Mouse (Mus musculus): ENCODE measurements around the gene Zbtb16. TPM values are rescaled to one million over a fixed set of nuclear protein-coding genes. Genes with fewer than 3 reads are reported as not detected.

Gene Zbtb16
- polyA plus RNA-seq, 1 experiment from 2014 or later, result 2.0 TPM

- peaks cover 16% of the 10 kb centered on the region for H3K4me1 ChIP-seq (replicated peaks)
- no peak overlapping the region for H3K4me3 ChIP-seq (replicated peaks)
- 65% methylated on average over 13 of the region's 13 CpGs for WGBS
- H3K4me2 ChIP-seq (replicated peaks), result no peak overlapping the region
- no peak overlapping the region for H3K27ac ChIP-seq
- no peaks in the 10 kb centered on the region for H3K36me3 ChIP-seq
- no peak overlapping the region for H3K9ac ChIP-seq
- no peak for ATAC-seq
- no peaks in the 10 kb centered on the region for H3K27me3 ChIP-seq (replicated peaks)
- H3K9me3 ChIP-seq, result no peaks in the 10 kb centered on the region
These were observed 91.1 kb downstream of the Zbtb16 start for GRCm38 (mm10) chr9:48744916-48745315.

DNA sequence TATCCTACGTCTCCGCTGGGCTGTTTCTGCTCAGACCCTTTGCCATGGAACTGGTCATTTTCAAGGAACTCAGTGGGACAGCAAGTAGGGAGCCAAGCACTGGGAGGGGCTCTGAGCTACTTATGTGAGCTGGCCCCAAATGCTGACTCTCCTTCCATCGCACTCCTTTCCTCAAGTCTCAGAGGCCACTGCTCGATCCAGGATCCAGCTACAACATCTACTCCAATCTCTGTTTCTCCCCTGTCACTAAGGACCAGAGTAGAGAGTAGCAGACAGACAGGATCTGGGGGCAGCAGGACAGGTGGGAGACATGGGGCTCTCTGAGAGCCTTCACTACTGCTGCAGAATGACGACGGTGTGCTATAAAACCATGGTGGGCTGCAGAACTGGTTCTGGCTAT is 91.6 kb downstream of the Zbtb16 start:
- Histone ChIP-seq H3K9me3 (no peaks in the 10 kb centered on the region), H3K27me3 (replicated peaks) (no peaks in the 10 kb centered on the region), H3K4me3 (replicated peaks) (no peak overlapping the region), H3K36me3 (no peaks in the 10 kb centered on the region), H3K9ac (no peak overlapping the region), H3K27ac (no peak overlapping the region), H3K4me1 (replicated peaks) (peaks cover 20% of the 10 kb centered on the region), H3K4me2 (replicated peaks) (no peak overlapping the region)
- ATAC-seq, result no peak
- 89% methylated on average over 6 of the region's 6 CpGs for WGBS

DNA sequence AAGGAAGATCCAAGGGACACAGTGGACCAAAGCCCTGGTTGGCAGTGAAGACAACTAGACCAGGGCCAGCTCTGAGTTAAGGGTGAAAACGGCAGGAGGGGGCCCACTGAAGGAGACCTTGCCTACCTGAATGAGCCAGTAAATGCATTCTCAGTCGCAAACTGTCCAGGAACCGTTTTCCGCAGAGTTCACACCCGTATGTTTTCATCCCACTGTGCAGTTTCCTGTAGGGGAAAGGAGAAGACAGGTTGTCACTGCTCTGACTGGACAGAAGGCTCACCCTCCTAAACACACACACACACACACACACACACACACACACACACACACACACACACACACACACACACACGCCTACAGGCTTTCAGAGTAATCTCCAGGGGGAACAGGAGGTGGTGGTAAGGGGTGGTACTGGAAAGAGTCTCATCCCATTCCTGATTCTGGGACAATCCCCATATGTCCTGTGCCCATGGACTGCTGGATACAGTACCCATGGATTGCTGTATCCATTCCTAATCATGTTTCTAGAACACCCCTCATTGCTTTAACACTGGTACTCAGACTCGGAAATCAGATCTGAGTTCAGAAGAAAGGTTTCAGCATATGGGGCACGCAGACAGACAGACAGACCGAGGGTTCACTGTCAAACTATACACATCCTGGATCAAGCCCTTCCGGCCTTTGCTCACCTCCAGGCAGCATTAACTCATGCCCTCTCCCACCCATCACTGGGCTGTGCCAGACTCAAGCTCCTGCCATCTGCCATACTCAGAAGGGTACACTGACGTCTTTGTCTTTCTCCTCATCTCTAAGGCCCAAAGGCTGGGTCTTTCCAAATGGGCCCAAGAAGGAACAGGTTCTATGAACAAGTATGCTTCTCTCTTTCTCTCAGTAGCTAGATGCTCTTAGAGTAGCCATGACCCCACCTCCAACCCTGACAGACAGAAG is 92.4 kb downstream of the Zbtb16 start:
- no peaks in the 10 kb centered on the region for H3K36me3 ChIP-seq
- ATAC-seq, result no peak
- no peaks in the 10 kb centered on the region for H3K9me3 ChIP-seq
- H3K27ac ChIP-seq, result no peak overlapping the region
- H3K27me3 ChIP-seq (replicated peaks), result no peaks in the 10 kb centered on the region
- peaks cover 24% of the 10 kb centered on the region for H3K4me1 ChIP-seq (replicated peaks)
- H3K9ac ChIP-seq, result no peak overlapping the region
- H3K4me2 ChIP-seq (replicated peaks), result no peak overlapping the region
- 89% methylated on average over 11 of the region's 11 CpGs for whole genome bisulfite sequencing
- H3K4me3 ChIP-seq (replicated peaks), result no peak overlapping the region

DNA sequence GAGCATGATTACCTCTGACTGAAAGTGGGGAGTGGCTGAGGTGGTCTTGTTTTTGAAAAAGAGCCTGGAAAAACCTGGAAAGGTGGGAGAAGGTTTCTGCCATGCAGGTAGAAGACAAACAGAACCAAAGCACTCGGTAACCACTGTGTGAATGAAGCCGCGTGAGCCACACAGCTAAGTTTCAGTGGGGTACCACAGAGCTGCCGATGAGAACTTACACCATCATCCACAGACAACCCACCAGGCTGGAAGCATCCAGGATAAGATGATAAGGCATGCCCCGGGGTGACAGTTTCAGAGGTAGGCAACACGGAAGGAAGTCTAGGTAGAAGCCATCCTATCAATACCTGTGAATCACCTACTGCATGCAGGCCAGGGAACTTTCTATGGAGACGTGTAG is 93.9 kb downstream of the Zbtb16 start:
- WGBS, result 95% methylated on average over 7 of the region's 7 CpGs
- peaks cover 27% of the 10 kb centered on the region for H3K4me1 ChIP-seq (replicated peaks)
- no peaks in the 10 kb centered on the region for H3K9me3 ChIP-seq
- H3K9ac ChIP-seq, result no peak overlapping the region
- H3K27me3 ChIP-seq (replicated peaks), result no peaks in the 10 kb centered on the region
- no peak for ATAC-seq
- no peak overlapping the region for H3K4me2 ChIP-seq (replicated peaks)
- H3K36me3 ChIP-seq, result no peaks in the 10 kb centered on the region
- no peak overlapping the region for H3K4me3 ChIP-seq (replicated peaks)
- H3K27ac ChIP-seq, result no peak overlapping the region

- no peak overlapping the region for H3K9ac ChIP-seq
- 92% methylated on average over 14 of the region's 14 CpGs for WGBS
- no peak overlapping the region for H3K4me3 ChIP-seq (replicated peaks)
- no peaks in the 10 kb centered on the region for H3K36me3 ChIP-seq
- H3K27me3 ChIP-seq (replicated peaks), result no peaks in the 10 kb centered on the region
- no peak overlapping the region for H3K4me2 ChIP-seq (replicated peaks)
- H3K27ac ChIP-seq, result no peak overlapping the region
- H3K4me1 ChIP-seq (replicated peaks), result peaks cover 32% of the 10 kb centered on the region
- ATAC-seq, result no peak
- H3K9me3 ChIP-seq, result no peaks in the 10 kb centered on the region
These were observed 94.5 kb downstream of the Zbtb16 start for GRCm38 (mm10) chr9:48741433-48742077.

GRCm38 (mm10) chr9:48740732-48741255 is 95.2 kb downstream of the Zbtb16 start:
- Histone ChIP-seq H3K4me2 (replicated peaks) (peak overlapping the region; percentile 47; the same call in 1 of the 2 replicates), H3K36me3 (no peaks in the 10 kb centered on the region), H3K9ac (no peak overlapping the region), H3K4me3 (replicated peaks) (no peak overlapping the region), H3K27ac (peak overlapping the region; percentile 70; the same call in 1 of the 2 replicates), H3K9me3 (no peaks in the 10 kb centered on the region), H3K4me1 (replicated peaks) (peaks cover 33% of the 10 kb centered on the region), H3K27me3 (replicated peaks) (no peaks in the 10 kb centered on the region)
- WGBS, result 49% methylated on average over 4 of the region's 4 CpGs
- no peak for ATAC-seq

GRCm38 (mm10) chr9:48740098-48740505 is 95.9 kb downstream of the Zbtb16 start:
- no peak overlapping the region for H3K9ac ChIP-seq

DNA sequence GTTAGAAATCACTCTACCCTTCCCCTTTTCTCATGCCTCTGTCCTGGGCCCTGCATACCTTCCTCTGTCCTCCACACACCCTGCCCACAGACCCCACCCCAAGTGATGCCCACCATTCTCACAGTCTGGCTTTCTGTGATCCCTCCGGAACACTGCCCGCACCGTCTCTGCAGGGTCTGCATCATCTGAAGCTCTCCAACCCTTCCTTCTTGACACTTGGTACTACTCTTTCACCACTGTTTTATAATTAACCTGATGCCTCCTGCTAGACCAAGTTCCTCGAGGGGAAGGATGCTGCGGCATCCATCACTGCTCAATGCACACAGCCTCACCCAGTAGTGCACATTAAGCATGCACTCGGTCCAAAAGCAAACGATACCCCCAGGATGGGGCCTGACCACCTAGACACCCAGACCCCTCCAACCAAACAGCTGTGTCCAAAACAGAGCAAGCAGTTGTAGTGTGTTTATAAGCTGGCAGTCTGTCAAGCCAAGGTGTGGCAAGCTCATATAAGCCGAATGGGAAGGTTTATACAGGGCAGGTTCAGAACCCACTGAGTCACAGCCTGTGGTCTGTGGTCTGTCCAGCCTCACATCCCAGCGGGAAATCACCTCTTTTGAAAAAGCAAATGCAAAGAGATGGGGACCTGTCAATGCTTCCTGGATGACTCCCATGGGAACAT is 97.1 kb downstream of the Zbtb16 start:
- no peak overlapping the region for H3K4me2 ChIP-seq (replicated peaks)
- no peaks in the 10 kb centered on the region for H3K27me3 ChIP-seq (replicated peaks)
- peaks cover 39% of the 10 kb centered on the region for H3K4me1 ChIP-seq (replicated peaks)
- no peak overlapping the region for H3K4me3 ChIP-seq (replicated peaks)
- H3K9ac ChIP-seq, result no peak overlapping the region
- no peaks in the 10 kb centered on the region for H3K9me3 ChIP-seq
- WGBS, result 76% methylated on average over 9 of the region's 9 CpGs
- no peaks in the 10 kb centered on the region for H3K36me3 ChIP-seq
- H3K27ac ChIP-seq, result no peak overlapping the region
- no peak for ATAC-seq

More at GRCm38 (mm10) chr9:48740098-48740505, 95.9 kb downstream of the Zbtb16 start:
- ATAC-seq, result peak; percentile 94
- no peaks in the 10 kb centered on the region for H3K27me3 ChIP-seq (replicated peaks)
- H3K36me3 ChIP-seq, result no peaks in the 10 kb centered on the region
- H3K27ac ChIP-seq, result peak overlapping the region; percentile 70; the same call in 1 of the 2 replicates
- 15% methylated on average over 11 of the region's 11 CpGs for WGBS
- peaks cover 36% of the 10 kb centered on the region for H3K4me1 ChIP-seq (replicated peaks)
- no peaks in the 10 kb centered on the region for H3K9me3 ChIP-seq
- peak overlapping the region; percentile 47 for H3K4me2 ChIP-seq (replicated peaks)
- no peak overlapping the region for H3K4me3 ChIP-seq (replicated peaks)

- no peaks in the 10 kb centered on the region for H3K27me3 ChIP-seq (replicated peaks)
- 53% methylated on average over 2 of the region's 2 CpGs for WGBS
- no peak overlapping the region for H3K9ac ChIP-seq
- H3K4me3 ChIP-seq (replicated peaks), result no peak overlapping the region
- H3K27ac ChIP-seq, result peak overlapping the region; percentile 48
- H3K9me3 ChIP-seq, result no peaks in the 10 kb centered on the region
- H3K4me1 ChIP-seq (replicated peaks), result peaks cover 43% of the 10 kb centered on the region
- H3K36me3 ChIP-seq, result no peaks in the 10 kb centered on the region
- no peak overlapping the region for H3K4me2 ChIP-seq (replicated peaks)
- 0 out of 2 replicates have a peak, but pooled peaks have one; percentile 0 for ATAC-seq
These were observed 98.1 kb downstream of the Zbtb16 start for GRCm38 (mm10) chr9:48737911-48738310.

GRCm38 (mm10) chr9:48737210-48737850 is 98.7 kb downstream of the Zbtb16 start:
- Histone ChIP-seq H3K9ac (no peak overlapping the region), H3K4me1 (replicated peaks) (peaks cover 43% of the 10 kb centered on the region)

DNA sequence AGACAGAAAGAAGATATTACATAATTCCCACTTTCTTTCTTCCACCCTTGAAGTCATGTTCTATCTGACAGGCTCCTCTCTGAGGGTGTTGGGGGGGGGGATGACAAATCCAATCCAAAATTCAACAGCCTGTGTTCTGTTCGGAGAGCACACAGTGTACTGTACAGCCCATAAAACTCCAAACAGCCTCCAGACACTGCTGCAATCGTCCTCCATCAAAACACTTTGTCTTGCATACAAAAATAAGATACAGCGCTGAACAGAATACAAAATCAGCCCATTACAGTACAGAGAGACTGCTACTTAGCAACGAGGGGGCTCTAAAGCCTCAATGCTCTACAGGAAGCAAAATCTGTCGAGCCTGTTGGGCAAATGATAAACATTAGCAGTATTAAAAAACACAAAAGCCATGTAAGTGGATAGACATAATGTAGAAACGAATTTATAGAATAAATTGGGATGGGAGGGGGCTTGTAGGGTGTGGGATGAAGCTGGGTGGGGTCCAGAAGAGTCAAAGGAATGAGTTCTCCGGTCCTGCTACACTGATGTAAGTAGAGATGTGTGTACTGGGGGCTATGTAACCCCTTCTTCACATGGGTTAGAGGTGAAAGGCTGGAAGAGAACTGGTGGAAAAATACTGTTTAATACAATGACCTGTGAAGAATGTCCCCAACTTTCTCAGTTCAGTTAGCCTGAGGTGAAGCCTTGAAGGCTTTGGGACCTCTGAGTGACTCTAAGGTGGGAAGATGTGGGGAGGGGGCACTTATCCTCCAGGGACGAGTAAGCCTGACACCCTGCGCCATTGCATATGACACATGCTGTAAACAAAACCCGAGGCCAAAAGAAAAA is 99.4 kb downstream of the Zbtb16 start:
- no peaks in the 10 kb centered on the region for H3K36me3 ChIP-seq
- peak overlapping the region; percentile 38 for H3K4me2 ChIP-seq (replicated peaks)
- no peak for ATAC-seq
- H3K27me3 ChIP-seq (replicated peaks), result no peaks in the 10 kb centered on the region
- WGBS, result 31% methylated on average over 10 of the region's 10 CpGs
- no peak overlapping the region for H3K4me3 ChIP-seq (replicated peaks)
- H3K27ac ChIP-seq, result peak overlapping the region; percentile 48
- peaks cover 43% of the 10 kb centered on the region for H3K4me1 ChIP-seq (replicated peaks)
- no peaks in the 10 kb centered on the region for H3K9me3 ChIP-seq
- H3K9ac ChIP-seq, result no peak overlapping the region

More at GRCm38 (mm10) chr9:48737210-48737850, 98.7 kb downstream of the Zbtb16 start:
- Histone ChIP-seq H3K9me3 (no peaks in the 10 kb centered on the region), H3K4me2 (replicated peaks) (peak overlapping the region; percentile 38), H3K27me3 (replicated peaks) (no peaks in the 10 kb centered on the region), H3K27ac (peak overlapping the region; percentile 48), H3K36me3 (no peaks in the 10 kb centered on the region), H3K4me3 (replicated peaks) (no peak overlapping the region)
- ATAC-seq, result peak; percentile 72
- WGBS, result 30% methylated on average over 13 of the region's 13 CpGs

All from intestine, embryonic 15.5 days (tissue).